Mouse (Mus musculus) bone marrow macrophage, adult 2 months (primary cell): Measurements from ENCODE around the gene Crabp1.

ENCODE experiments used
- CTCF ChIP-seq: IDR thresholded peaks from 2 replicates; pipeline ENCODE4 v1.5.1; 2012; ENCODE audit warnings: low read depth, mild to moderate bottlenecking, low read length, moderate library complexity
- POLR2A ChIP-seq: IDR thresholded peaks from 2 replicates; pipeline ENCODE4 v1.6.1; 2012; ENCODE audit warnings: mild to moderate bottlenecking, low read depth, low read length, borderline replicate concordance

- TF ChIP-seq CTCF (no peak), POLR2A (no peak)
These were observed 37.0 kb downstream of the Crabp1 start for GRCm38 (mm10) chr9:54801460-54801961.
